22 mouse cellular contexts compared by ENCODE assay signal in the genomic region with DNA sequence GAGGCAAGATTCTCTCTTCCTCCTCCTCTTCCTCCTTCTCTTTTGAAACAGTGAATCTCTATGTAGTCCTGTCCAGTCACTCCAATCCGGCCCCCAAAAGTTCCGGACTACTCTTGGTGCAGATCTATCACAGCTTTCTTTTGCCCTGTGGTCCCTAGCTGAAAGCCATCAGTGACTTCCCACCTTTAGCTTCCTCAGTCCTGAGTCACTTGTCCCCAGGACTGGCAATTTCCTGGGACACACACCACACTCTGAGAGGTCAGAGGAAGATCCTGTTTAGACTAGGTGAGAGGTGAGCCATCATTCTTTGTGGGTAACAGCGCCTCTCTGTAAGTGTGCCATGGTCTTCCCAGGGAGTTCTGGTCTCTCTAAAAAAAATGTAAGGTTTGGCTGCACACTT. TPM values are rescaled to one million over a fixed set of nuclear protein-coding genes. Genes with fewer than 3 reads are reported as not detected.
"Had no signal": no experiment of that assay in that cellular context is flagged by ENCODE, and none has a peak within 500 bp of the region (broad histone marks: within the 10 kb centered on the region; RNA-seq: fewer than 3 reads in every experiment).

No protein-coding gene starts in this region.

- H3K4me3 ChIP-seq: limb, embryonic 12.5 days; liver, embryonic 13.5 days; lung, embryonic 15.5 days; midbrain, embryonic 13.5 days; neural tube, embryonic 12.5 days had no signal

- H3K4me1 ChIP-seq: neural tube, embryonic 12.5 days had no signal

- H3K27ac ChIP-seq: kidney, postnatal 0 days; limb, embryonic 12.5 days; liver, embryonic 13.5 days; lung, embryonic 15.5 days; midbrain, embryonic 13.5 days; neural tube, embryonic 12.5 days; stomach, postnatal 0 days had no signal

- H3K9me3 ChIP-seq: liver, embryonic 13.5 days; lung, embryonic 15.5 days; midbrain, embryonic 13.5 days; neural tube, embryonic 12.5 days had no signal

- DNase-seq: kidney, adult 11 months; kidney, adult 9 months; kidney, postnatal 36 days; layer of hippocampus, adult 9-11 months; layer of hippocampus, postnatal 36 days; liver; liver, postnatal 0 days; right cerebral cortex, postnatal 14 days had no signal

- H3K36me3 ChIP-seq: limb, embryonic 12.5 days; liver, embryonic 13.5 days; lung, embryonic 15.5 days; midbrain, embryonic 13.5 days; neural tube, embryonic 12.5 days had no signal

- H3K27me3 ChIP-seq: liver, embryonic 13.5 days; neural tube, embryonic 12.5 days had no signal

RNA-seq across cellular contexts. Expression of gene Slc22a16, which starts 43.1 kb away (rescaled TPM):
- total RNA-seq: layer of hippocampus, adult 18-20 months; layer of hippocampus, postnatal 36 days; left cerebral cortex, adult 8-10 months; left cerebral cortex, postnatal 25 days; megakaryocyte-erythroid progenitor cell, adult 5-6 weeks; midbrain, postnatal 0 days had no signal
- polyA plus RNA-seq: intestine, embryonic 14.5 days; kidney, postnatal 0 days; limb, embryonic 12.5 days; liver, embryonic 13.5 days; liver, postnatal 0 days; lung, embryonic 15.5 days; midbrain, embryonic 13.5 days; midbrain, postnatal 0 days; neural tube, embryonic 12.5 days; stomach, postnatal 0 days; urinary bladder, adult 2 months had no signal
